Mouse (Mus musculus) heart, postnatal 25 days (tissue): ENCODE results near the gene Tdp2. TPM values are rescaled to one million over a fixed set of nuclear protein-coding genes. Genes with fewer than 3 reads are reported as not detected.

Experiments used
- DNase-seq: peaks from one replicate; pipeline ENCODE4 v3.0.0; 2022; ENCODE audit warnings: low spot score
- intact Hi-C: fragments of 180-260 bp; cut with DNase I; formaldehyde crosslinking; loops from one replicate; pipeline ENCODE4 v1.15.1; 2025
- total RNA-seq, 2 experiments: library from RNA; stranded (reverse); gene quantifications; 2 replicates each; pipeline ENCODE4 v1.2.3; 2021

The Tdp2 gene
- total RNA-seq, 2 experiments from 2014 or later = 12.9 to 15.5 TPM

GRCm38 (mm10) chr13:24867789-24868188, 36.3 kb downstream of the Tdp2 start:
- DNase-seq = no peak
- intact Hi-C loops = no loop called here

GRCm38 (mm10) chr13:24868233-24868632, 36.8 kb downstream of the Tdp2 start:
- DNase-seq = no peak
- intact Hi-C loops = no loop called here

GRCm38 (mm10) chr13:24879359-24880040, 48.0 kb downstream of the Tdp2 start:
- intact Hi-C loops = no loop called here
- no peak for DNase-seq

GRCm38 (mm10) chr13:24880208-24880607, 48.7 kb downstream of the Tdp2 start:
- intact Hi-C loops = no loop called here
- no peak for DNase-seq

GRCm38 (mm10) chr13:24880704-24881103, 49.2 kb downstream of the Tdp2 start:
- intact Hi-C loops = no loop called here

GRCm38 (mm10) chr13:24882411-24882810, 50.9 kb downstream of the Tdp2 start:
- DNase-seq = no peak
- intact Hi-C loops = loop anchor here (2.0 kb wide), 1 partner anchor 36 kb away; no protein-coding TSS in a partner anchor

More at GRCm38 (mm10) chr13:24880704-24881103, 49.2 kb downstream of the Tdp2 start:
- DNase-seq = no peak

- intact Hi-C loops = no loop called here
- no peak for DNase-seq
Observed at GRCm38 (mm10) chr13:24889554-24889953, 58.1 kb downstream of the Tdp2 start.

Other genes with a start within 250 kb of the Tdp2 start
- 1 to 10 TPM; 5.3 to 7.2 TPM for gene Ripor2, start 249.5 kb upstream of the Tdp2 start, total RNA-seq
- gene Armh2, start 90.4 kb upstream of the Tdp2 start, total RNA-seq = not detected
- gene Gmnn, start 69.8 kb upstream of the Tdp2 start, total RNA-seq = 10 to 100 TPM; 38.7 to 42.9 TPM
- gene BC005537, start 30.0 kb upstream of the Tdp2 start, total RNA-seq = 100 to 1,000 TPM; 120 to 132 TPM
- gene Acot13, start 139 bp upstream of the Tdp2 start, total RNA-seq = 100 to 1,000 TPM; 422 to 431 TPM
- gene D130043K22Rik, start 13.5 kb downstream of the Tdp2 start, total RNA-seq = not detected
- gene Aldh5a1, start 106.0 kb downstream of the Tdp2 start, total RNA-seq = 10 to 100 TPM; 24.4 to 25.6 TPM
- 1 to 10 TPM; 1.4 to 1.8 TPM for gene Gpld1, start 111.5 kb downstream of the Tdp2 start, total RNA-seq
- gene Mrs2, start 188.7 kb downstream of the Tdp2 start, total RNA-seq = 10 to 100 TPM; 46.9 to 56.4 TPM
- gene Dcdc2a, start 224.3 kb downstream of the Tdp2 start, total RNA-seq = not detected